Mouse (Mus musculus) stomach, postnatal 0 days (tissue): ENCODE measurements around the gene Olfr355. TPM values are rescaled to one million over a fixed set of nuclear protein-coding genes. Genes with fewer than 3 reads are reported as not detected.

ENCODE experiments used
- ATAC-seq: fragments of 200-750 bp; cut with Nextera tagmentation; 2 replicates; pipeline ENCODE4 v1.8.0; 2017; ENCODE audit not compliant: low FRiP score, low TSS enrichment
- DNase-seq: peaks from one replicate; pipeline ENCODE4 v3.0.0-alpha.2; 2016; ENCODE audit warnings: low spot score
- H3K27ac ChIP-seq: fragments of 300-500 bp; sonication (generic); replicated peaks from 2 replicates; pipeline ENCODE4 v1.5.1; 2014; ENCODE audit warnings: mild to moderate bottlenecking, control low read depth
- H3K27me3 ChIP-seq: fragments of 300-500 bp; sonication (generic); 2 replicates; pipeline ENCODE4 v1.6.1; 2014; ENCODE audit warnings: low read length; ENCODE audit not compliant: control insufficient read depth, insufficient read depth
- H3K36me3 ChIP-seq: fragments of 300-500 bp; sonication (generic); 2 replicates; pipeline ENCODE4 v1.6.1; 2014; ENCODE audit warnings: low read length, mixed read lengths; ENCODE audit not compliant: control insufficient read depth, insufficient read depth
- H3K4me1 ChIP-seq: fragments of 300-500 bp; sonication (generic); replicated peaks from 2 replicates; pipeline ENCODE4 v1.6.1; 2014; ENCODE audit warnings: antibody characterized with exemption; ENCODE audit not compliant: control insufficient read depth, insufficient read depth
- H3K4me2 ChIP-seq: fragments of 300-500 bp; sonication (generic); replicated peaks from 2 replicates; pipeline ENCODE4 v1.6.1; 2014; ENCODE audit warnings: low read depth, mild to moderate bottlenecking, control low read depth, moderate library complexity
- H3K4me3 ChIP-seq: fragments of 300-500 bp; sonication (generic); 2 replicates; pipeline ENCODE4 v1.5.1; 2014; ENCODE audit warnings: low read depth, low read length, control low read depth
- H3K9ac ChIP-seq: fragments of 300-500 bp; sonication (generic); 2 replicates; pipeline ENCODE4 v1.6.1; 2014; ENCODE audit warnings: mild to moderate bottlenecking, low read length, control low read depth, mixed read lengths
- H3K9me3 ChIP-seq: fragments of 300-500 bp; sonication (generic); 2 replicates; pipeline ENCODE4 v1.6.1; 2016; ENCODE audit warnings: low read length; ENCODE audit not compliant: control insufficient read depth
- CTCF ChIP-seq: IDR thresholded peaks from 2 replicates; pipeline ENCODE4 v1.5.1; 2016; ENCODE audit warnings: antibody characterized with exemption, low read depth, mild to moderate bottlenecking, moderate library complexity
- EP300 ChIP-seq: optimal IDR thresholded peaks from 2 replicates; pipeline ENCODE3; 2016; ENCODE audit warnings: antibody characterized with exemption
- WGBS: fragments of 180-500 bp; shearing (Covaris S2); extraction: QIAGEN DNeasy Blood & Tissue Kit; methylation state at CpG from one replicate; pipeline ENCODE4 v1.1.7; 2014; 5-methylcytosine and 5-hydroxymethylcytosine counted together
- polyA plus RNA-seq: library from polyadenylated mRNA; unstranded; fragments of >200 nt; fragmentation: Nextera tagmentation; extraction: Ambion mirVana; gene quantifications from 2 replicates; pipeline ENCODE4 v1.2.1, GENCODE M21; 2015

Olfr355 gene
- not detected in 2 replicates for polyA plus RNA-seq

GRCm38 (mm10) chr2:36928797-36929196, at the start of gene Olfr355:
Gene Olfr355, minus strand, starts transcription at chr2:36928897.
- ATAC-seq (no peak), DNase-seq (no peak)
- Histone ChIP-seq H3K27ac (no peak within 1 kb of the TSS), H3K9me3 (no peaks in the 10 kb centered on the region), H3K4me2 (no peak within 1 kb of the TSS), H3K36me3 (no peaks in the 10 kb centered on the region), H3K4me1 (no peaks in the 10 kb centered on the region), H3K27me3 (no peaks in the 10 kb centered on the region), H3K4me3 (no peak within 1 kb of the TSS), H3K9ac (no peak within 1 kb of the TSS)
- TF ChIP-seq EP300 (no peak), CTCF (no peak)

GRCm38 (mm10) chr2:36936821-36937220, 8.1 kb upstream of the Olfr355 start, which contains the start of gene Olfr356:
Gene Olfr356, plus strand, starts transcription at chr2:36937121.
- no peak within 1 kb of the TSS for H3K9ac ChIP-seq
- no peaks in the 10 kb centered on the region for H3K4me1 ChIP-seq
- 78% methylated on average over 2 of the region's 2 CpGs for WGBS
- no peaks in the 10 kb centered on the region for H3K36me3 ChIP-seq
- H3K27ac ChIP-seq = no peak within 1 kb of the TSS
- ATAC-seq = no peak
- H3K4me3 ChIP-seq = no peak within 1 kb of the TSS
- H3K27me3 ChIP-seq = no peaks in the 10 kb centered on the region
- DNase-seq = no peak
- H3K4me2 ChIP-seq = no peak within 1 kb of the TSS
- no peaks in the 10 kb centered on the region for H3K9me3 ChIP-seq
- no peak for TF ChIP-seq CTCF
- TF ChIP-seq EP300 = no peak

GRCm38 (mm10) chr2:36905380-36905779, 23.3 kb downstream of the Olfr355 start, which contains the start of gene Olfr354:
Gene Olfr354, plus strand, starts transcription at chr2:36905680.
- no peak within 1 kb of the TSS for H3K9ac ChIP-seq
- no peak within 1 kb of the TSS for H3K4me3 ChIP-seq
- H3K36me3 ChIP-seq = no peaks in the 10 kb centered on the region
- ATAC-seq = no peak
- no peaks in the 10 kb centered on the region for H3K9me3 ChIP-seq
- no peak within 1 kb of the TSS for H3K4me2 ChIP-seq
- DNase-seq = no peak
- H3K4me1 ChIP-seq = no peaks in the 10 kb centered on the region
- H3K27ac ChIP-seq = no peak within 1 kb of the TSS
- no peaks in the 10 kb centered on the region for H3K27me3 ChIP-seq
- no peak for TF ChIP-seq EP300
- TF ChIP-seq CTCF = no peak

- no peak for DNase-seq
- no peak overlapping the region for H3K9ac ChIP-seq
- no peak overlapping the region for H3K4me2 ChIP-seq
- no peak overlapping the region for H3K27ac ChIP-seq
- no peaks in the 10 kb centered on the region for H3K27me3 ChIP-seq
- no peak overlapping the region for H3K4me3 ChIP-seq
- no peaks in the 10 kb centered on the region for H3K9me3 ChIP-seq
- no peak for ATAC-seq
- no peaks in the 10 kb centered on the region for H3K36me3 ChIP-seq
- TF ChIP-seq CTCF (no peak), EP300 (no peak)
- no peaks in the 10 kb centered on the region for H3K4me1 ChIP-seq
Observed at GRCm38 (mm10) chr2:36897114-36897513, 31.6 kb downstream of the Olfr355 start.

- Histone ChIP-seq H3K36me3 (no peaks in the 10 kb centered on the region), H3K9me3 (no peaks in the 10 kb centered on the region), H3K4me3 (no peak within 1 kb of the TSS), H3K27me3 (no peaks in the 10 kb centered on the region), H3K27ac (no peak within 1 kb of the TSS), H3K4me1 (no peaks in the 10 kb centered on the region), H3K4me2 (no peak within 1 kb of the TSS), H3K9ac (no peak within 1 kb of the TSS)
- ATAC-seq (no peak), DNase-seq (no peak)
- TF ChIP-seq EP300 = no peak
- TF ChIP-seq CTCF = no peak
Observed at GRCm38 (mm10) chr2:36892836-36893235, 35.9 kb downstream of the Olfr355 start, which contains the start of gene Olfr353. Gene Olfr353, minus strand, starts transcription at chr2:36892936.

Other genes starting within 250 kb of the Olfr355 start
- gene Olfr346, start 243.1 kb downstream of the Olfr355 start, polyA plus RNA-seq = not detected in 2 replicates
- gene Olfr347, start 197.0 kb downstream of the Olfr355 start, polyA plus RNA-seq = not detected in 2 replicates
- gene Olfr348, start 144.6 kb downstream of the Olfr355 start, polyA plus RNA-seq = not detected in 2 replicates
- gene Olfr50, start 138.4 kb downstream of the Olfr355 start, polyA plus RNA-seq = not detected in 2 replicates
- not detected in 2 replicates for gene Olfr3, start 111.9 kb downstream of the Olfr355 start, polyA plus RNA-seq
- gene Olfr350, start 82.6 kb downstream of the Olfr355 start, polyA plus RNA-seq = not detected in 2 replicates
- not detected in 2 replicates for gene Olfr351, start 66.2 kb downstream of the Olfr355 start, polyA plus RNA-seq
- not detected in 2 replicates for gene Olfr352, start 60.4 kb downstream of the Olfr355 start, polyA plus RNA-seq
- gene Olfr353, start 36.0 kb downstream of the Olfr355 start, polyA plus RNA-seq = not detected in 2 replicates
- gene Olfr354, start 23.2 kb downstream of the Olfr355 start, polyA plus RNA-seq = 0.05 TPM in 1 of 2 replicates, not detected in the other
- gene Olfr356, start 8.2 kb upstream of the Olfr355 start, polyA plus RNA-seq = not detected in 2 replicates
- 0.01 TPM in 1 of 2 replicates, not detected in the other for gene Olfr357, start 64.9 kb upstream of the Olfr355 start, polyA plus RNA-seq
- gene Olfr358, start 80.4 kb upstream of the Olfr355 start, polyA plus RNA-seq = not detected in 2 replicates
- gene Olfr360, start 136.8 kb upstream of the Olfr355 start, polyA plus RNA-seq = not detected in 2 replicates
- not detected in 2 replicates for gene Olfr361, start 160.4 kb upstream of the Olfr355 start, polyA plus RNA-seq
- gene Olfr362, start 189.0 kb upstream of the Olfr355 start, polyA plus RNA-seq = not detected in 2 replicates
- not detected in 2 replicates for gene Olfr364-ps1, start 210.4 kb upstream of the Olfr355 start, polyA plus RNA-seq